Comparison of ENCODE assay signal across 11 mouse cellular contexts in the genomic region with DNA sequence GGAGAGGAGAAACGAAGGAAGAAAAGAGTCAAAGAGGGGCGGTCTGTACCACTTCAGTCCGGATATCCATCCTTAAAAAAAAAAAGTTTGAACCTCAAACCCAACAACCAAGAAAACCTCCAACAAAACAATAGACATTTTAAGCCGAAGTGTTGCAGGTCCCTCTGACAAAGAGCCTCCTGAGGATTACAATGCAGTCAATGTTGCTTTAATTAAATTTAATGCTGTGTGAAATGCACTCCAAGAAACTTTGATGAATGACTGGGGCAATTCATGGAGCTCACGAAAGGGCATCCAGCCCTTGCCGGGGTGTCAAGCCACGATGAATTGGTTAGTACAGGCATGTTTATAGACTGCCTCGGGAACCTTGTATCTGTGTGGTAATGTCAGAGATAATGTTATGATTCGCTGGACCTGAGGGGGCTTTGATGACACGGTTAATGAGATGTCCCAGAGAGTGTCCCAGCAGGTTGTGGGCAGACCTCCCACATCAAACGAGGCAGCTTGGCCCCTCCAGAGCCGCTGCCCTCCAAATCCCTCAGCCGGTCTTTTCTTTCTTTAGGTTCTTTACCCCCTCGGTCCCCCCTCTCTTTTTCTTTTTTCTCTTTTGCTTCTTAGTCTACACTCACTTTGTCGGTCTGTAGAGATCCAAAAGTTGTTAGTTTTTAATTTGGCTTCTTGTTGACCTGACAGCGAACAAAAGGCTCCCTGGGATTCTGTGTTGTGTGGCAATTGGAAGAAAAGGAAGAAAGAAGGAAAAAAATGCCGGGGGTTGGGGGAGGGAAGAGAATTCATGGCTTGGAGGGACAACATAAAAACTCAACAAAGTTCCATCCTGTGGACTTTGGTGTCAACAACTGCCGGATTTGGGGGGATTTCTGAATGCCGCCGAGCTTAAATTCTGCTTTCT.
DNase-seq lines count a peak whose midpoint lies in the region; ATAC-seq lines count a peak whose summit lies in the region.
"Had no signal": no experiment of that assay in that cellular context is flagged by ENCODE, and none has a peak within 500 bp of the region (broad histone marks: within the 10 kb centered on the region; RNA-seq: fewer than 3 reads in every experiment).

No protein-coding gene starts in this region.

- H3K27me3 ChIP-seq in hindbrain, embryonic 13.5 days, result peaks cover 92% of the 10 kb centered on the region
- H3K27me3 ChIP-seq in midbrain, embryonic 14.5 days (ENCODE audit: control insufficient read depth, insufficient read depth, low read length), result peaks cover 61% of the 10 kb centered on the region

- no peaks in the 10 kb centered on the region for H3K36me3 ChIP-seq in hindbrain, embryonic 13.5 days
- no peaks in the 10 kb centered on the region for H3K36me3 ChIP-seq in midbrain, embryonic 14.5 days (ENCODE audit: control insufficient read depth, insufficient read depth, low read length)

- 3% methylated on average over 20 of the region's 20 CpGs for WGBS in hindbrain, embryonic 13.5 days
- WGBS in midbrain, embryonic 14.5 days, result 1% methylated on average over 20 of the region's 20 CpGs

- H3K9me3 ChIP-seq in hindbrain, embryonic 13.5 days, result no peaks in the 10 kb centered on the region
- no peaks in the 10 kb centered on the region for H3K9me3 ChIP-seq in midbrain, embryonic 14.5 days (ENCODE audit: control insufficient read depth, low read length)

- no peak overlapping the region for H3K4me3 ChIP-seq in hindbrain, embryonic 13.5 days
- no peak overlapping the region for H3K4me3 ChIP-seq in midbrain, embryonic 14.5 days (replicated peaks; ENCODE audit: low read depth, low read length)

- H3K27ac ChIP-seq in hindbrain, embryonic 13.5 days, result no peak overlapping the region
- H3K27ac ChIP-seq in midbrain, embryonic 14.5 days (replicated peaks; ENCODE audit: low read depth, low read length), result no peak overlapping the region

- no peak overlapping the region for H3K9ac ChIP-seq in hindbrain, embryonic 13.5 days
- H3K9ac ChIP-seq in midbrain, embryonic 14.5 days (replicated peaks; ENCODE audit: low read length), result no peak overlapping the region

- peak; percentile 79 for DNase-seq in embryo, embryonic 10 days (ENCODE audit: low spot score)
- peak; percentile 67 for DNase-seq in embryo, embryonic 9.5 days (ENCODE audit: extremely low spot score)
- DNase-seq in midbrain, embryonic 14.5 days, result peak; percentile 44
- DNase-seq in T-cell, adult 2 months (ENCODE audit: low spot score), result no peak
- no peak for DNase-seq in urinary bladder, postnatal 10 days (ENCODE audit: low spot score)
- no peak for DNase-seq in heart, postnatal 36 days
- DNase-seq: kidney, postnatal 36 days; left cerebral cortex, postnatal 4 days; lung, postnatal 10 days had no signal

- peak overlapping the region; percentile 34 for H3K4me2 ChIP-seq in hindbrain, embryonic 13.5 days
- peak overlapping the region; percentile 26; the same call in 1 of the 2 replicates for H3K4me2 ChIP-seq in midbrain, embryonic 14.5 days (ENCODE audit: low read length)

- no peak for ATAC-seq in hindbrain, embryonic 13.5 days (ENCODE audit: low FRiP score)
- ATAC-seq in midbrain, embryonic 14.5 days (ENCODE audit: low FRiP score, low TSS enrichment), result no peak
- no peak for ATAC-seq in activated CD4-positive, CD25-positive, alpha-beta regulatory T cell, adult 4 months

- H3K4me1 ChIP-seq in hindbrain, embryonic 13.5 days (replicated peaks), result peaks cover 11% of the 10 kb centered on the region
- peaks cover 7% of the 10 kb centered on the region; the same call in 1 of the 2 replicates for H3K4me1 ChIP-seq in midbrain, embryonic 14.5 days (ENCODE audit: control insufficient read depth, insufficient read depth, low read length)

- intact Hi-C loops in heart, postnatal 36 days (cut with DNase I), result no loop called here

Comparison
In these comparisons a context has a peak if more than half of its experiments do, and no peak if none do; other contexts are left out.
1. DNase-seq: peak in embryo, embryonic 10 days (single experiment), embryo, embryonic 9.5 days (single experiment) and midbrain, embryonic 14.5 days (single experiment); none in T-cell, adult 2 months (single experiment), urinary bladder, postnatal 10 days (single experiment) and heart, postnatal 36 days (0 of 2).